Mouse (Mus musculus) lung, postnatal 25 days (tissue): ENCODE results near the gene Pnmt.
A peak's percentile ranks its signal among the peaks of the same experiment; 100 is the strongest.

Experiments
- DNase-seq: peaks from one replicate; pipeline ENCODE4 v3.0.0; 2022; ENCODE audit warnings: low spot score

Pnmt gene

DNA sequence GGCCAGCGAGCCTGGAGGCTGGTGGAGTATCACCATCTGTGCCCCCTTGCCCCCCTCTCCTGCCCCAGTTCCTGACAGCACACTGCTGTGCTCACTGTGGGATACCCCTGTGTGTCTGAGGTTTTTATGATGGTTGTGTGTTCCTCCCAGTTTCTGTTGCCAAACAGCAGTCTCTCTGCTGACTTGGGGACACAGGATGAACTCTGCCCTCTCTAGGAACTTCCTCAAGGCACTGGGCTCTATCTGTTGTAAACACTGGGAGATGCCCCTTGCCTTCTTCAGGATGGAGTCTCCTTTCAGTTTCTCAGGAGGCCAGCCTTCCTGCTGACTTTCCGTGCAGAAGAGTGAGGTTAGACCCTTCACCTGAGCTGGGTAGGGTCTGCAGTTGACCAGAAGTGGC lies 27.9 kb downstream of the Pnmt start:
- no peak for DNase-seq

DNA sequence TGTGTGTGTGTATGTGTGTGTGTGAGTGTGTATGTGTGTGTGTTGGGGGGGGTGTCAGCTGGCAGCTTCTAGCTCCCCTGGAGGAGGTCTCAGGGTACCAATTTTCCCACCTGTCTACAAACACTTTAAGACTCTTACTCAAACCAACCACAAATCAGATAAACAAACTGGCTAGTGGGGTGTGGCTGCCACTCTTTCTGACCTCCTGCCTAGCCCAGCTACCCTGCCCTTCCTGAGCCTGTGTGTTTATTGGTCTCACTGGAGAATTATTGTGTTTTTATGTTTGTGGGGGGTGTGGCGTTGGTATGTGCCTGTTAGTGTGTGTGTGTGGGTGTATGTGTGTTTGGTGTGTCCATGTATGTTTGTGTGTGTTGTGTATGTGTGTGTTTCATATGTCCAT lies 30.8 kb downstream of the Pnmt start:
- no peak for DNase-seq

DNA sequence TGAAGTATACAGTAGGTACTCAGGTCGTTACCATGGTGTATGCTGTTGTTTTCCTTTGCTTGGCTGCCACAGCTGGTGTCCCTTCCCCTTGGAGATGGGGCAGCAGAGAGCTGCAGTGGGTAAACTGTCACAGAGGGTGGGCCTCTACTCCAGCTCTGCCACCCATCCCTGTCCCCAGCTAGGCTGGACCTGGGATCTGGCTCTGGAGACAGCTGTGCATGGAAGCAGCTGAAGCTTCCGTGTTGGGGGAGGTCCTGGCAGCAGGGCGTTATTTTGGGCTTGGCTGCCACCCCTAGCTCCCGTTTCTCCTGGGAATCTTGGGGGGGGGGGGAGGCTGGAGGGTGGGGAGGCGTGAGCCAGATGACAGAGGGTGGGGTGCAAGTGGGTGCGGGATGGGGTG lies 32.0 kb downstream of the Pnmt start:
- DNase-seq = no peak

DNA sequence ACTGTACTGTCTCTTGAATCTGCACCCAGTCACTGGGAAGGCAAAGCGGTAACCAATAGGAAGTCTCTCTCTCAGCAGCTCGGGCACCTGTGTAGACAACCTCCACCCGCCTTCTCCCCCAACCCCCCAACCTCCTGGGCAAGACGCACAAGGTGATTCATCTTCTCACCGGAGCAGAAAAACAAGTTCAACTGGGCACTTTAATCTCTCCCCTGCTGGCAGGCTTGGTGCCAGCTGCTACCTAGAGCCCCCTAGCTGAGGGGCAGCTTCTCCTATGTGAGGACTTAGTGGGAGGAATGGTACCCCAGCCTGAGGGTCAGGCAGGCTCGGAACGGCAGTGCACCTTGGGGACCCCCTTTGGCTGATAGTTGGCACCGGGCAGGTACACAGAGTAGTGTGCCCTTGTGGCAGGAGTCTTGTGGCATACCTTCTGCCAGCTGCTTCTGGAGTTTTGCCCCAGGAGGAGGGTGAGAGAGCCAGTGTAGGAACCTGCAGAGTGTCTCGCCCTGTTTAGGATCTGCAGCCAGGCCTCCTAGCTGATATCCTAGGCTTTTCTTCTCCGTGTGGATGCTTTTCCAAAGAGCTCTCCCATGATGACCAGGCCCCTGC lies 32.8 kb downstream of the Pnmt start:
- peak; percentile 66 for DNase-seq

DNA sequence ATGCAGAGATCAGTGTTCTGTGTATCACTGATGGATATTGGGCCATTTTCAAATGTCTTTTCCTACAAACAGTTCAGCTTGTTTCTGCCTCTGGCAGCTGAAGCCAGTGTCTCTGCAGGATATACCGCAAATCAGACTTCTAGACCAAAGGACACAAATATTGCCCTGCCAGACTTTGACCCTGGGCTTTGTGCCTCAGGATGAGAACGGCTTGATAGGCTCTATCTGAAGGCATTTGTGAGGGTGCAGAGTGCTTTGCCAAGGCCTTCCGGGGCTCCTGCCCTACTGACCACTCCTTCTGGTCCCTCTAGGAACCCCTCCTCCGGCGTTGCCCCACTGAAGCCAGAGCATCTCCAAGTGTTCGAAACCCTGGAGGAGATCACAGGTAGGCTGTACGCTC lies 40.3 kb downstream of the Pnmt start:
- DNase-seq = no peak

DNA sequence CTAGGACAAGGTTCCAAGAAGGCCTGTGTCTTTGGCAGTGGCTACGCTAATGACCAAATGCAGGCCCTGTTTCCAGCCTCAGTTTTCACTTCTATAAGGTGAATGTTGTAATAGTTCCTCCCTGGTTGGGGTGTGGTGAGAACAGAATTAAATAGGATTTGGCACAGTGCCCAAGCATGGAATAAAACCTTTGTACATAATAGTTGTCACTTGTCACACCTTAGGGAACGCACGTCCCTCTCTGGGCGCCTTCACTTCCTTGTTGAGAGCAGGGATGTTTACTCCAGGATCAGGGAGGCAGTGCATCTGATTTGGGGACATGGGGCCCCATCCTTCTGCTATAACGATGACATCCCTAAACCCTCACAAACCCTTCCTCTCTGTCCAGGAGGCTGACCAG lies 42.2 kb downstream of the Pnmt start:
- no peak for DNase-seq

DNA sequence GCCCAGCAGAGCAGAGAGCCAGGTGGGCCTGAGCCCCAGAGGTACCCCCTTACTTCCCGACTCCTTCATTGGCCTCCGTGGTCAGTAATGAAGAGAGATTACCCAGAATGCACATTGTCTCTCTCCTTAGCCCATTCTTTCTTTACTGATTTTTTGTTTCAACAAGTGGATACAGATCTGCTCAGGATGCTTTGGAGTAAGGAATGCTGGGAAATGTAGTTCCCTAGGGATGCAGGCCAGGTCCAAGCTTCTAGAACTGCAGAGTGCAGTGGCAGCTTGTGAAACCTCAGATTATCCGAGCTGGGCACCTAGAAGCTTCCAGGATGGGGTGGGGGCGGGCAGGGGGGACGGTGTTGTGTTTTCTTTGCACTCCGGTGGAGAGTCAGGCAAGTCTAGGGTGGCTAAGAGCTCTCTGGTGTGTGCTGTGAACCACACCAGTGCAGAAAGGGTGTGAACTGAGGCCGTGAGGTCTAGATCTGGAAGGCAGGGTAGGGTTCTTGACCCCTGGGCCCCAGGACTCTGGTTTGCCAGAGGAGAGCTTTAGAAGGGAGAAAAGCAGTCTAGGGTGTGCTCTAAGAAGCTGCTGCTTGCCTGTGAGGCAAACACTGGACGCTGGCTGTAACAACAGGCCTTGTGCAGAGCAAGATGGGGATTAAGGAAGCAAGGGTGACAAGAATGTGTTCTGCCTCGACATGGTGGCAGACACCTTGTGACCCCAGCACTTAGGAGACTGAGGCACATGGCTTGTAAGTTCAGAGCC lies 45.7 kb downstream of the Pnmt start:
- no peak for DNase-seq

DNA sequence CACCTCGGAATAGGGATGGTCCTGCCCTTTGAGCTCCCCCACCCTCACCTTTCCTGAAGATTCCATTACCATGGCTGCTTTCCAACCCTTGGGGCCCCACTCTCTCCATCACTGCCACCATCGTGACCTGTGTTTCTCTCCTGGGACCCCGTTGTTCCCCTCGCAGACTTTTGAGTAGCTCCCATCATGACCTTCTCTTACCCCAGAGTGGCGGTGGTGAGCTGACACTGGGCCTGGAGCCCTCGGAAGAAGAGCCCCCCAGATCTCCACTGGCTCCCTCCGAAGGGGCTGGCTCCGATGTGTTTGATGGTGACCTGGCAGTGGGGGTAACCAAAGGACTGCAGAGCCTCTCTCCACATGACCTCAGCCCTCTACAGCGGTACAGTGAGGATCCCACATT lies 49.5 kb downstream of the Pnmt start:
- DNase-seq = no peak

DNA sequence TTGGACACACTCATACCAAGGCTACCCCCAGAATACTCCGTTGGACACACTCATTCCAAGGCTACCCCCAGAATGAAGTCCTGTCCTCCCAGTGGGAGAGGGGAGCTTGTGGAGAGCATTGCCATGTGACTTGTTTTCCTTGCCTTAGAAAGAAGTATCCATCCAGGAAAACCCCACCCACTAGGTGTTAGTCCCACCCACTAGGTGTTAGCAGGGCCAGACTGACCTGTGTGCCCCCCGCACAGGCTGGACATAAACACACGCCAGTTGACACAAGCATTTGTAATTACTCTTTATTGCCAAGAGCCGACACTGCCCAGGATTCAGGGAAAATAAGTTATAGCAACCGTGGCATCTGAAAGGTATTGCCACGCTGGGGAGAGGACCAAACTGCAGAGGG lies 51.2 kb downstream of the Pnmt start:
- no peak for DNase-seq
